Mouse (Mus musculus): ENCODE data around the gene Eif3i. TPM values are rescaled to one million over a fixed set of nuclear protein-coding genes. Genes with fewer than 3 reads are reported as not detected.
A peak's percentile ranks its signal among the peaks of the same experiment; 100 is the strongest.

The Eif3i gene
- polyA plus RNA-seq, 1 experiment from 2014 or later = 169 TPM

DNA sequence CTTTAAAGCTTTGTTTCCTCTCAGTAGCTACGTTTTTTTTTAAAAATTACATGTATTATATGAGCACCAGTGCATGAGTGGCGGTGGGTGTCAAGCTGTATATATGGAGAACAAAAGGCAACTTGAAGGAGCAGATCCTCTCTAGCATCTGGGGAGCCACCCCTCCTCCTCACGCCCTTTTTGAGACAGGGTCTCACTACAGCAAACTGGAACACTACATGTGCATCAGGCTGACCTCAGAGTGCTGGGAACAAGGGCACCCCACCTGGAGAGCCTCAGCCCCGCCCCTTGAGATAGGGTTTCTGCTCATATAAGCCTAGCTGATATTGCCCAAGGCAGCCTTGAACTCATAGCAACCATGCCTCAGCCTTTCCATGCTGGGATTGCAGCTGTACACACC lies 25.0 kb upstream of the Eif3i start:
- no peaks in the 10 kb centered on the region for H3K27me3 ChIP-seq (replicated peaks)
- no peak for ATAC-seq (ENCODE audit: extremely low read depth, insufficient number of reproducible peaks, low FRiP score, low TSS enrichment)
- peak overlapping the region; percentile 92 for H3K9ac ChIP-seq
- peak overlapping the region; percentile 78; the same call in 1 of the 2 replicates for H3K4me3 ChIP-seq
- peak overlapping the region; percentile 90 for H3K27ac ChIP-seq (replicated peaks)
- peak overlapping the region; percentile 88 for H3K4me2 ChIP-seq
- no peaks in the 10 kb centered on the region for H3K9me3 ChIP-seq
- H3K4me1 ChIP-seq = peaks cover 36% of the 10 kb centered on the region
- 43% methylated on average over 4 of the region's 4 CpGs for WGBS
- H3K36me3 ChIP-seq = peaks cover 47% of the 10 kb centered on the region

GRCm38 (mm10) chr4:129625029-129625370 lies 24.6 kb upstream of the Eif3i start:
- WGBS = 1% methylated on average over 6 of the region's 6 CpGs
- H3K9me3 ChIP-seq = no peaks in the 10 kb centered on the region
- no peaks in the 10 kb centered on the region for H3K27me3 ChIP-seq (replicated peaks)
- ATAC-seq (ENCODE audit: extremely low read depth, insufficient number of reproducible peaks, low FRiP score, low TSS enrichment) = no peak
- peak overlapping the region; percentile 88 for H3K4me2 ChIP-seq
- H3K27ac ChIP-seq (replicated peaks) = peak overlapping the region; percentile 90
- H3K9ac ChIP-seq = peak overlapping the region; percentile 92
- H3K36me3 ChIP-seq = peaks cover 42% of the 10 kb centered on the region
- peak overlapping the region; percentile 78 for H3K4me3 ChIP-seq
- peaks cover 36% of the 10 kb centered on the region for H3K4me1 ChIP-seq

DNA sequence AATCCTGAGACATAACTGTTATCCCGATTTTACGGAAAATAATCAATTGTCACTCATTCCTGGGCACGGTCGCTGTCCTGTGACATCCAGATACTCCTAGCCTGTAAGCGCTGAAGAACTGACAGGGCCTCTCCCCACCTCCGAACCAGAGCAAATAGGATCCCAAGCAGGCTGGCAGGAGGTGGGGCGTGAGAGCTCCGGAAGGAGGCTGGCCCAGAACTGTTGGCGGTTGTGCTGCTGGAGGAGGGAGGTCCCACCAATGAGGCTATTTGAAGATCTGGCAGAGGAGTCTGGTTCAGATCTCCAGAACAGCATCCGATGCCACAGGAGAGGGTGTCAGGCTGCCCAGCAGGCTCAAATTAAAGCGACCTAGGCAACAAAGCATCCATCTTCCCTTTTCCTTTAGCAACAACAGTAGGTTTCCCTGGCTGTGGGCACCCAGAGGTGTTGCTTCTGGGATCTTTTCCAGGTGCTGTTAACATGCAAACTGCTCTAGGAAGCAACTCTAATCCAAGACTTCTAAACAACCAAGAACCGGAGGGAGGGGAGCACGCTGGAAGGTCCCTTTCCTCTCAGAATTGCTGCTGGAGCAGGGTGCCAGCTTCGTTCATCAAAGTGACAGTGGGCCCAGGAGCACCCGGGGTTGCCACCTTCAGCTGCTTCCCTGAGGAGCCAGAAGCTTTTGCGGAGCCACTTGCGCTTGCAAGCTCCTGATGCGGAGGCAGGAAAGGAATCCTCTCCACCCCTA lies 24.0 kb upstream of the Eif3i start:
- peaks cover 36% of the 10 kb centered on the region for H3K4me1 ChIP-seq
- peak; percentile 81 for ATAC-seq (ENCODE audit: extremely low read depth, insufficient number of reproducible peaks, low FRiP score, low TSS enrichment)
- peak overlapping the region; percentile 88 for H3K4me2 ChIP-seq
- no peaks in the 10 kb centered on the region for H3K9me3 ChIP-seq
- peak overlapping the region; percentile 78 for H3K4me3 ChIP-seq
- peaks cover 37% of the 10 kb centered on the region for H3K36me3 ChIP-seq
- no peaks in the 10 kb centered on the region for H3K27me3 ChIP-seq (replicated peaks)
- peak overlapping the region; percentile 90 for H3K27ac ChIP-seq (replicated peaks)
- under 1% methylated on average over 18 of the region's 18 CpGs for whole genome bisulfite sequencing
- H3K9ac ChIP-seq = peak overlapping the region; percentile 92

DNA sequence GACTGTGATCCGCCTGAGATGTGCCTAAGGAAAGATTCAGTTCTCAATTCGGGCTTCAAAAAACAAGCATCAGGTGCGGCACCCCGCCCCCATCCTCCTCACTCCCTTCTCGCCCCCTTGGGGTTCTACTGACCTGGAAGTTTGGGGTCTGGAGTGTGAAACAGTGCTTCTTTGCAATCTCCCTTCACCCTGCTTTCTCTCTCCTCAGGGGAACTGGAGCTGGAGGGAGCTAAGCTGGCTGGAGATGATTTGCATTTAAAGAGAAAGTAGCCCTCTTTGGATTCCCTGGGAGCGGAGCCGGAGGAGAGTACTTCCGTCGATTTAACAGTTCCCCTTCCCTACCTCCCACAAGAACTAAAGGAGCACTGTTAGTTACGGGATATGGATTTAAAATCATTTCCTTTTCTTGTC lies 23.2 kb upstream of the Eif3i start, which contains the start of gene Ccdc28b:
Gene Ccdc28b, minus strand, starts transcription at position 267 of the 411 bp plus-strand sequence.
- no peak for ATAC-seq (ENCODE audit: extremely low read depth, insufficient number of reproducible peaks, low FRiP score, low TSS enrichment)
- H3K9me3 ChIP-seq = no peaks in the 10 kb centered on the region
- H3K9ac ChIP-seq = peak within 1 kb of the TSS; percentile 92
- H3K4me2 ChIP-seq = peak within 1 kb of the TSS; percentile 88
- WGBS = 0% methylated on average over 10 of the region's 10 CpGs
- H3K4me1 ChIP-seq = peaks cover 39% of the 10 kb centered on the region
- peaks cover 29% of the 10 kb centered on the region for H3K36me3 ChIP-seq
- H3K4me3 ChIP-seq = peak within 1 kb of the TSS; percentile 78
- peak within 1 kb of the TSS; percentile 90 for H3K27ac ChIP-seq (replicated peaks)
- H3K27me3 ChIP-seq (replicated peaks) = no peaks in the 10 kb centered on the region

GRCm38 (mm10) chr4:129622803-129623535 lies 22.5 kb upstream of the Eif3i start:
- H3K4me1 ChIP-seq = peaks cover 45% of the 10 kb centered on the region
- H3K4me2 ChIP-seq = peak overlapping the region; percentile 88
- H3K9me3 ChIP-seq = no peaks in the 10 kb centered on the region
- no peaks in the 10 kb centered on the region for H3K27me3 ChIP-seq (replicated peaks)
- H3K27ac ChIP-seq (replicated peaks) = peak overlapping the region; percentile 90
- peak overlapping the region; percentile 92 for H3K9ac ChIP-seq
- 18% methylated on average over 8 of the region's 8 CpGs for WGBS
- no peak for ATAC-seq (ENCODE audit: extremely low read depth, insufficient number of reproducible peaks, low FRiP score, low TSS enrichment)
- H3K4me3 ChIP-seq = peak overlapping the region; percentile 78
- peaks cover 22% of the 10 kb centered on the region for H3K36me3 ChIP-seq

GRCm38 (mm10) chr4:129622120-129622802 lies 21.8 kb upstream of the Eif3i start:
- Histone ChIP-seq H3K27ac (replicated peaks) (peak overlapping the region; percentile 53), H3K9me3 (no peaks in the 10 kb centered on the region), H3K36me3 (peaks cover 17% of the 10 kb centered on the region), H3K4me3 (peak overlapping the region; percentile 78), H3K9ac (peak overlapping the region; percentile 92), H3K4me1 (peaks cover 51% of the 10 kb centered on the region), H3K4me2 (peak overlapping the region; percentile 88), H3K27me3 (replicated peaks) (no peaks in the 10 kb centered on the region)
- no peak for ATAC-seq (ENCODE audit: extremely low read depth, insufficient number of reproducible peaks, low FRiP score, low TSS enrichment)
- 68% methylated on average over 11 of the region's 11 CpGs for WGBS

GRCm38 (mm10) chr4:129621283-129621841 lies 20.9 kb upstream of the Eif3i start:
- no peak overlapping the region for H3K9ac ChIP-seq

GRCm38 (mm10) chr4:129620419-129621282 lies 20.2 kb upstream of the Eif3i start:
- 81% methylated on average over 11 of the region's 11 CpGs for WGBS
- Histone ChIP-seq H3K9me3 (no peaks in the 10 kb centered on the region), H3K4me1 (peaks cover 48% of the 10 kb centered on the region), H3K27me3 (replicated peaks) (no peaks in the 10 kb centered on the region), H3K27ac (replicated peaks) (peak overlapping the region; percentile 60), H3K9ac (0 out of 2 replicates have a peak overlapping the region, but pooled peaks have one; percentile 1), H3K36me3 (peaks cover 18% of the 10 kb centered on the region), H3K4me2 (peak overlapping the region; percentile 5; the same call in 1 of the 2 replicates), H3K4me3 (no peak overlapping the region)
- no peak for ATAC-seq (ENCODE audit: extremely low read depth, insufficient number of reproducible peaks, low FRiP score, low TSS enrichment)

More at GRCm38 (mm10) chr4:129621283-129621841, 20.9 kb upstream of the Eif3i start:
- peak overlapping the region; percentile 60 for H3K27ac ChIP-seq (replicated peaks)
- peaks cover 17% of the 10 kb centered on the region for H3K36me3 ChIP-seq
- no peaks in the 10 kb centered on the region for H3K27me3 ChIP-seq (replicated peaks)
- WGBS = 71% methylated on average over 8 of the region's 8 CpGs
- no peaks in the 10 kb centered on the region for H3K9me3 ChIP-seq
- no peak overlapping the region for H3K4me3 ChIP-seq
- no peak for ATAC-seq (ENCODE audit: extremely low read depth, insufficient number of reproducible peaks, low FRiP score, low TSS enrichment)
- peaks cover 51% of the 10 kb centered on the region for H3K4me1 ChIP-seq
- peak overlapping the region; percentile 9 for H3K4me2 ChIP-seq

DNA sequence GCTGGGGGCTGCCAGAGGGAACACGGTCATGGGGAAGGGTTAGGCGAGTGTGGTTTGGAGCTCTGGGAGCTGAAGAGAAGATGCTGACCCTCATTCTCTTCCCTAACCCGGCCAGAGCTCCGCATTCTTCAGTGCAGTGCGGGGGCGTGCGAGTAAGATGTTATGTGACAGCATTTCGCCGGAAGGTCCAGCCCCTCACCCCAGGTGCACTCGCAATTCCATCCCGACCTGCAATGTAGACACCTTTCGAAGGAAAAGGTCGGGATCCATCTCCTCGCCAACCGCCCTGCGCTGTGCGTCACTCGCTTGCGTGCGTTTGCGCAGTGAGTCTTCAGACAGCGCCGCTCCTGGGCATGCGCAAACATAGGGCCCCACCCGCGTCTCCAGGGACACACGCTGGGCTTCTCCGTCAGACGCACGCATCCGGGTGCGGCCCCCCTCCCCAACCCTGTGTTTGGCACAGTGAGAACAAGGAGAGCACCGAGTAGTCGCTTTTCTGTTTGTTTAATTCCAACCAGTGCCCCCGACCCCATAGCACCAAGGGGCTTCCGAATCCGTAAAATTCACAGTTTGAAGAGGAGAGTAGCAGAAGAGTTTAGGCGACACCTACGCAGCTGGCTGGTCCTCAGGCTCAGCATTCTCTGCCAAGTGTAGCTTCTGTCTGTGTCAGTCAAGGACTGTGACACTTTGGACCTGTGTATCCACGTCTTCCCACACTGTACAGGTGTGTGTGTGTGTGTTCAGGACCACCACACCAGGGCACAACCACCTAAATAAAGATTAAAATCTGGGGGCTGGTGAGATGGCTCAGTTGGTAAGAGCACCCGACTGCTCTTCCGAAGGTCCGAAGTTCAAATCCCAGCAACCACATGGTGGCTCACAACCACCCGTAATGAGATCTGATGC lies 18.6 kb upstream of the Eif3i start, which contains the start of gene Iqcc:
Gene Iqcc, minus strand, starts transcription at position 314 of the 906 bp plus-strand sequence.
- peaks cover 24% of the 10 kb centered on the region for H3K36me3 ChIP-seq
- H3K9ac ChIP-seq = peak within 1 kb of the TSS; percentile 88
- H3K4me2 ChIP-seq = peak within 1 kb of the TSS; percentile 91
- H3K27ac ChIP-seq (replicated peaks) = peak within 1 kb of the TSS; percentile 83
- H3K27me3 ChIP-seq (replicated peaks) = no peaks in the 10 kb centered on the region
- peaks cover 41% of the 10 kb centered on the region for H3K4me1 ChIP-seq
- ATAC-seq (ENCODE audit: extremely low read depth, insufficient number of reproducible peaks, low FRiP score, low TSS enrichment) = peak; percentile 81; the same call in 1 of the 2 replicates
- H3K4me3 ChIP-seq = peak within 1 kb of the TSS; percentile 69
- WGBS = 4% methylated on average over 44 of the region's 44 CpGs
- H3K9me3 ChIP-seq = no peaks in the 10 kb centered on the region

Measured in heart, embryonic 13.5 days (tissue).